Mouse (Mus musculus): Measurements from ENCODE around the gene Eed.
"Not testable (repeated sequence)": the region's sequence is repeated elsewhere in the genome, so short reads cannot be mapped to it uniquely, and the experiment has no call there.

The Eed gene

GRCm38 (mm10) chr7:89980485-89981422 lies at the start of gene Eed:
Gene Eed (minus strand): TSS chr7:89980983.
- peak; percentile 95 to 96 for DNase-seq (ENCODE audit: low spot score in 2 of 2)

- DNase-seq (ENCODE audit: low spot score in 2 of 2): peak in 1 of 2 experiments; percentile 35
Measured at GRCm38 (mm10) chr7:90029548-90030485, 49.0 kb upstream of the Eed start.

GRCm38 (mm10) chr7:90028888-90029547 lies 48.2 kb upstream of the Eed start:
- DNase-seq (ENCODE audit: low spot score in 2 of 2): peak in 1 of 2 experiments; percentile 30

- no peak for DNase-seq (ENCODE audit: low spot score in 2 of 2)
Measured at GRCm38 (mm10) chr7:90024975-90025374, 44.2 kb upstream of the Eed start.

GRCm38 (mm10) chr7:90022974-90023707 lies 42.4 kb upstream of the Eed start:
- DNase-seq (ENCODE audit: low spot score in 2 of 2): no peak

- no peak for DNase-seq (ENCODE audit: low spot score in 2 of 2)
Measured at GRCm38 (mm10) chr7:90020331-90020730, 39.5 kb upstream of the Eed start.

- DNase-seq (ENCODE audit: low spot score in 2 of 2): no peak
Measured at GRCm38 (mm10) chr7:90019570-90019969, 38.8 kb upstream of the Eed start.

GRCm38 (mm10) chr7:90016930-90017588 lies 36.3 kb upstream of the Eed start:
- DNase-seq (ENCODE audit: low spot score in 2 of 2): no peak

- DNase-seq (ENCODE audit: low spot score in 2 of 2): no peak
Measured at GRCm38 (mm10) chr7:90016459-90016858, 35.7 kb upstream of the Eed start.

GRCm38 (mm10) chr7:90006667-90007653 lies 26.2 kb upstream of the Eed start:
- no peak for DNase-seq (ENCODE audit: low spot score in 2 of 2)

GRCm38 (mm10) chr7:90004781-90005180 lies 24.0 kb upstream of the Eed start:
- DNase-seq (ENCODE audit: low spot score in 2 of 2): no peak

GRCm38 (mm10) chr7:90002375-90002774 lies 21.6 kb upstream of the Eed start:
- DNase-seq (ENCODE audit: low spot score in 2 of 2): no peak

GRCm38 (mm10) chr7:89999491-89999890 lies 18.7 kb upstream of the Eed start:
- DNase-seq (ENCODE audit: low spot score in 2 of 2): no peak

GRCm38 (mm10) chr7:89998624-89999006 lies 17.8 kb upstream of the Eed start:
- DNase-seq (ENCODE audit: low spot score in 2 of 2): no peak

- DNase-seq (ENCODE audit: low spot score in 2 of 2): no peak
Measured at GRCm38 (mm10) chr7:89998006-89998623, 17.3 kb upstream of the Eed start.

GRCm38 (mm10) chr7:89997526-89997925 lies 16.7 kb upstream of the Eed start:
- DNase-seq (ENCODE audit: low spot score in 2 of 2): not testable (repeated sequence)

GRCm38 (mm10) chr7:89993091-89993490 lies 12.3 kb upstream of the Eed start:
- DNase-seq (ENCODE audit: low spot score in 2 of 2): no peak

GRCm38 (mm10) chr7:89984421-89984820 lies 3.6 kb upstream of the Eed start:
- DNase-seq (ENCODE audit: low spot score in 2 of 2): no peak

- DNase-seq (ENCODE audit: low spot score in 2 of 2): no peak
Measured at GRCm38 (mm10) chr7:89983441-89983840, 2.7 kb upstream of the Eed start.
